Mouse (Mus musculus): ENCODE measurements around the gene Atp6v1b1. TPM values are rescaled to one million over a fixed set of nuclear protein-coding genes. Genes with fewer than 3 reads are reported as not detected.

The Atp6v1b1 gene
- not detected in 2 replicates for polyA plus RNA-seq (2012; ENCODE audit: insufficient read depth, insufficient read length, low replicate concordance, missing spikeins)

DNA sequence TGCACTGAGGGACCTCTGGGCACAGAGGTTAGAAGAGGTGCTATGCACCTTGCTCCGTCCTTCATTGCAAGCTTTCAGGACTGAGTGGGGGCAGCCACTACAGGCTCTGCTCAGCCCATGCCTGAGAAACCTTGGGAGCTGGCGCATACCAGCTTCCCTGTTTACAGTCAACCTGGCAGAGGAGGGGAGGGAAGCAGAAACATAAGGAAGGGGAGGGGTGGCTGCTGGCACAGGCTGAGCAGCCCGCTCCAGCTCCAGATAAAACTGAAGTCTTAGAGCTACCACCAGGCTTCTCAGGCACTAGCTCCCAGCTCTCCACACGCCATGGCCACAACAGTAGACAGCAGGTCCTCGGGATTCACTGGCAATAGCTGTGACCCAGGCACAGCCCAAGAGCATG lies at the start of gene Atp6v1b1:
Gene Atp6v1b1, plus strand, starts transcription at position 230 of the 400 bp plus-strand sequence.
- Histone ChIP-seq H3K27ac (ENCODE audit: insufficient read depth, low read depth, low read length) (no peak within 1 kb of the TSS), H3K4me3 (ENCODE audit: insufficient read depth, low read depth, low read length) (no peak within 1 kb of the TSS), H3K4me1 (ENCODE audit: control insufficient read depth, insufficient read depth, low read length) (no peaks in the 10 kb centered on the region)
- TF ChIP-seq POLR2A (IDR thresholded peaks at IDR 0.05; ENCODE audit: insufficient read depth, low read depth, low read length) = no peak
- no peak for TF ChIP-seq CTCF (IDR thresholded peaks at IDR 0.05; ENCODE audit: insufficient read depth, low read depth, low read length)
- WGBS = 71% methylated on average over 5 of the region's 5 CpGs

GRCm38 (mm10) chr6:83693835-83694234 lies 49.0 kb upstream of the Atp6v1b1 start:
- H3K4me1 ChIP-seq (ENCODE audit: control insufficient read depth, insufficient read depth, low read length) = no peaks in the 10 kb centered on the region
- TF ChIP-seq CTCF (IDR thresholded peaks at IDR 0.05; ENCODE audit: insufficient read depth, low read depth, low read length) = peak; percentile 15; the same call in 1 of the 2 replicates
- no peak for TF ChIP-seq POLR2A (IDR thresholded peaks at IDR 0.05; ENCODE audit: insufficient read depth, low read depth, low read length)
- no peak overlapping the region for H3K4me3 ChIP-seq (ENCODE audit: insufficient read depth, low read depth, low read length)
- H3K27ac ChIP-seq (ENCODE audit: insufficient read depth, low read depth, low read length) = no peak overlapping the region
- WGBS = 3% methylated on average over 9 of the region's 9 CpGs

DNA sequence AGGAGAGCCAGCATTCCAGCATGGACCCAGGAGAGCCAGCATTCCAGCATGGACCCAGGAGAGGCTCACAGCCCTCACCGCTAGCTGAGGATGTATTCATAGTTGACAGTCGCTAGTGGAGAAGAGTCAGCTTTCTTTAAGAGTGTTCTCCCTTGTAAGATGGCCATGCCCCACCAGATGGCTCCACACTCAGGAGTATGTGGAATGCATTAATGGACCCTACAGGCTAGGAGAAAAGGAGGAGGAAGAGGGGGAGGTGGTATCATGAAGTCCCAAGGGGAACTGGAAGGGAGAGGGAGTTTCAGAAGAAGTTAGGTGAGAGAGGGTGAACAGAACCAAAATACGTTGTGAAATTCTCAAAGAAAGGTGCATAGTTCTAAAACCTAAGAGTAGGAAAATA lies 47.1 kb upstream of the Atp6v1b1 start:
- H3K4me1 ChIP-seq (ENCODE audit: control insufficient read depth, insufficient read depth, low read length) = no peaks in the 10 kb centered on the region
- WGBS = 8% methylated on average over 3 of the region's 3 CpGs
- TF ChIP-seq POLR2A (IDR thresholded peaks at IDR 0.05; ENCODE audit: insufficient read depth, low read depth, low read length) (no peak), CTCF (IDR thresholded peaks at IDR 0.05; ENCODE audit: insufficient read depth, low read depth, low read length) (no peak)
- no peak overlapping the region for H3K27ac ChIP-seq (ENCODE audit: insufficient read depth, low read depth, low read length)
- H3K4me3 ChIP-seq (ENCODE audit: insufficient read depth, low read depth, low read length) = no peak overlapping the region

DNA sequence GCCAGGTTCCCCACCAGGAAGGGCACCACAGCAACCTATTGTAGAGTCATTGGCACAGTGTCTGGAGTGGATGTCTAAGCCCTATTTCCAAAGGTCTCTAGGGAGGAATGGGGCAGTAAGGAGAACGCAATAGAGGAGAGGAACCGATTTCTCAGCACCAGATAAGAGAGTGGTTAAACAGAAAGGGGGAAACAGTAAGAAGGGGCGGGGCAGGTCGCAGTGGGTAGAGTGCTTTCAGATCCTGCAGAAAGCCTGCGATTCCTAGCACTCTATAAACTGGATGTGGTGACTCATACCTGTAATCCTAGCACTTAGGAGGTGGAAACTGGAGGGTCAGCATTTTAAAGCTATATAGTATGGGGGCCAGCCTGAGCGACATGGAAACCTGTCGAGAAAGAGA lies 46.1 kb upstream of the Atp6v1b1 start:
- H3K4me3 ChIP-seq (ENCODE audit: insufficient read depth, low read depth, low read length) = no peak overlapping the region
- no peak overlapping the region for H3K27ac ChIP-seq (ENCODE audit: insufficient read depth, low read depth, low read length)
- no peak for TF ChIP-seq CTCF (IDR thresholded peaks at IDR 0.05; ENCODE audit: insufficient read depth, low read depth, low read length)
- no peak for TF ChIP-seq POLR2A (IDR thresholded peaks at IDR 0.05; ENCODE audit: insufficient read depth, low read depth, low read length)
- WGBS = 2% methylated on average over 7 of the region's 7 CpGs
- no peaks in the 10 kb centered on the region for H3K4me1 ChIP-seq (ENCODE audit: control insufficient read depth, insufficient read depth, low read length)

- TF ChIP-seq POLR2A (IDR thresholded peaks at IDR 0.05; ENCODE audit: insufficient read depth, low read depth, low read length) = no peak
- no peak for TF ChIP-seq CTCF (IDR thresholded peaks at IDR 0.05; ENCODE audit: insufficient read depth, low read depth, low read length)
- Histone ChIP-seq H3K4me3 (ENCODE audit: insufficient read depth, low read depth, low read length) (no peak overlapping the region), H3K4me1 (ENCODE audit: control insufficient read depth, insufficient read depth, low read length) (no peaks in the 10 kb centered on the region), H3K27ac (ENCODE audit: insufficient read depth, low read depth, low read length) (no peak overlapping the region)
- WGBS = 5% methylated on average over 8 of the region's 8 CpGs
Measured at GRCm38 (mm10) chr6:83697932-83698331, 44.9 kb upstream of the Atp6v1b1 start.

DNA sequence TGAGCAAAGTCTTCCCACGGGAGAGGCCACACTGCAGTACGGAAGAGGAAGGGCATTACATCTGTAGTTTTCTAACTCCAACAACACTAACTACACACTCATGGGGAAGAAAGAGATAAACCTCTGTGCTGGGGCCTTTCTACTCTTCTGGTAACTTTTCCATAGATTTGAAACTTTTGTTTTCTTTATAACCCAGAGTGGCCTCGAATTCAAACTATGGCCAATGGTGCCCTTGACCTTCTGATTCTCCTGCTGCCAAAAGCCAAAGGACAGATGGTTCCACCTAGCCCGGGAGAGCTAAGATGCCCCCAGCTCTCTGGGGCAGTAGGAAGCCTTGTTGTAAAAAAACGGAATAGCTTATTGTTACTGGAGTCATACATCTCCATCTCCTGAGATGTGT lies 42.8 kb upstream of the Atp6v1b1 start:
- Histone ChIP-seq H3K27ac (ENCODE audit: insufficient read depth, low read depth, low read length) (no peak overlapping the region), H3K4me1 (ENCODE audit: control insufficient read depth, insufficient read depth, low read length) (no peaks in the 10 kb centered on the region), H3K4me3 (ENCODE audit: insufficient read depth, low read depth, low read length) (no peak overlapping the region)
- WGBS = 5% methylated on average over 5 of the region's 5 CpGs
- no peak for TF ChIP-seq CTCF (IDR thresholded peaks at IDR 0.05; ENCODE audit: insufficient read depth, low read depth, low read length)
- TF ChIP-seq POLR2A (IDR thresholded peaks at IDR 0.05; ENCODE audit: insufficient read depth, low read depth, low read length) = no peak

DNA sequence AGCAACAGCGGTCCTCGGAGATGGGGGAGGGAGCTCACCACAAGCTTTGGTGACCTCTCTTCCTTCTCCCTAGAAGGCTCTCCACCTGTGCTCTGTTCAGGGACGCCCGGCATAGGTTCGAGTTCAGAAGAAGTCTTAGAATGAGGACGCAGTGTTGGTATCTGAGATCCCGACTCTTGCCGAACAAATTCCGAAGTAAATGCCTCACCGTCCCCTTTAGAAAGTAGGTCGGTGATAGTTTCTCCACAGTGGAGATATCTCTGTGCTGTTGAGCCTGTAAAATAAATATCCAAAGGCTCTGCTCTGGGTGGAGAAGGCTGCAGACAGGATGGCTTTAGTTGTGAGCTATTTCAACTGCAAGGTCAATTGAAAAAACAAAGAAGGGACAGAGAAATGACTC lies 41.8 kb upstream of the Atp6v1b1 start:
- WGBS = 1% methylated on average over 11 of the region's 11 CpGs
- TF ChIP-seq POLR2A (IDR thresholded peaks at IDR 0.05; ENCODE audit: insufficient read depth, low read depth, low read length) = no peak
- no peak for TF ChIP-seq CTCF (IDR thresholded peaks at IDR 0.05; ENCODE audit: insufficient read depth, low read depth, low read length)
- no peak overlapping the region for H3K4me3 ChIP-seq (ENCODE audit: insufficient read depth, low read depth, low read length)
- no peaks in the 10 kb centered on the region for H3K4me1 ChIP-seq (ENCODE audit: control insufficient read depth, insufficient read depth, low read length)
- H3K27ac ChIP-seq (ENCODE audit: insufficient read depth, low read depth, low read length) = no peak overlapping the region

- TF ChIP-seq CTCF (IDR thresholded peaks at IDR 0.05; ENCODE audit: insufficient read depth, low read depth, low read length) (no peak), POLR2A (IDR thresholded peaks at IDR 0.05; ENCODE audit: insufficient read depth, low read depth, low read length) (no peak)
- WGBS = 2% methylated on average over 53 of the region's 53 CpGs
- no peak overlapping the region for H3K27ac ChIP-seq (ENCODE audit: insufficient read depth, low read depth, low read length)
- H3K4me3 ChIP-seq (ENCODE audit: insufficient read depth, low read depth, low read length) = no peak overlapping the region
- no peaks in the 10 kb centered on the region for H3K4me1 ChIP-seq (ENCODE audit: control insufficient read depth, insufficient read depth, low read length)
Measured at GRCm38 (mm10) chr6:83702146-83702999, 40.4 kb upstream of the Atp6v1b1 start.

- TF ChIP-seq POLR2A (IDR thresholded peaks at IDR 0.05; ENCODE audit: insufficient read depth, low read depth, low read length) (no peak), CTCF (IDR thresholded peaks at IDR 0.05; ENCODE audit: insufficient read depth, low read depth, low read length) (no peak)
- Histone ChIP-seq H3K4me3 (ENCODE audit: insufficient read depth, low read depth, low read length) (no peak overlapping the region), H3K4me1 (ENCODE audit: control insufficient read depth, insufficient read depth, low read length) (no peaks in the 10 kb centered on the region), H3K27ac (ENCODE audit: insufficient read depth, low read depth, low read length) (no peak overlapping the region)
- WGBS = 2% methylated on average over 27 of the region's 27 CpGs
Measured at GRCm38 (mm10) chr6:83703000-83703721, 39.6 kb upstream of the Atp6v1b1 start.
